Mouse (Mus musculus) intestine, postnatal 0 days (tissue): Measurements from ENCODE around the gene Neu2. TPM values are rescaled to one million over a fixed set of nuclear protein-coding genes. Genes with fewer than 3 reads are reported as not detected.

Source experiments
- ATAC-seq: fragments of 200-750 bp; cut with Nextera tagmentation; 2 replicates; pipeline ENCODE4 v1.8.0; 2017; ENCODE audit warnings: mild to moderate bottlenecking, moderate TSS enrichment, moderate library complexity
- H3K27ac ChIP-seq: fragments of 300-500 bp; sonication (generic); 2 replicates; pipeline ENCODE4 v1.5.1; 2014; ENCODE audit warnings: mild to moderate bottlenecking, low read depth, low read length, moderate library complexity
- H3K27me3 ChIP-seq: fragments of 300-500 bp; sonication (generic); replicated peaks from 2 replicates; pipeline ENCODE4 v1.6.1; 2014; ENCODE audit warnings: low read length, mixed read lengths; ENCODE audit not compliant: control insufficient read depth, insufficient read depth
- H3K36me3 ChIP-seq: fragments of 300-500 bp; sonication (generic); 2 replicates; pipeline ENCODE4 v1.6.1; 2014; ENCODE audit warnings: mild to moderate bottlenecking, moderate library complexity; ENCODE audit not compliant: control insufficient read depth, insufficient read depth
- H3K4me1 ChIP-seq: fragments of 300-500 bp; sonication (generic); replicated peaks from 2 replicates; pipeline ENCODE4 v1.6.1; 2014; ENCODE audit warnings: antibody characterized with exemption, low read length, mixed read lengths; ENCODE audit not compliant: control insufficient read depth, insufficient read depth
- H3K4me2 ChIP-seq: fragments of 300-500 bp; sonication (generic); replicated peaks from 2 replicates; pipeline ENCODE4 v1.6.1; 2014; ENCODE audit warnings: low read depth, mild to moderate bottlenecking, moderate library complexity
- H3K4me3 ChIP-seq: fragments of 300-500 bp; sonication (generic); 2 replicates; pipeline ENCODE4 v1.5.1; 2014; ENCODE audit warnings: low read depth, low read length
- H3K9ac ChIP-seq: fragments of 300-500 bp; sonication (generic); 2 replicates; pipeline ENCODE4 v1.6.1; 2014; ENCODE audit warnings: mild to moderate bottlenecking, low read depth, low read length
- H3K9me3 ChIP-seq: fragments of 300-500 bp; sonication (generic); 2 replicates; pipeline ENCODE4 v1.6.1; 2016; ENCODE audit warnings: mixed run types; ENCODE audit not compliant: control insufficient read depth
- CTCF ChIP-seq: sonication (generic); IDR thresholded peaks from 2 replicates; pipeline ENCODE4 v1.5.1; 2016; ENCODE audit warnings: low read depth, mild to moderate bottlenecking, control low read depth, antibody characterized with exemption, moderate library complexity
- WGBS: fragments of 180-500 bp; shearing (Covaris S2); extraction: QIAGEN DNeasy Blood & Tissue Kit; methylation state at CpG from one replicate; pipeline ENCODE4 v1.1.7; 2014; 5-methylcytosine and 5-hydroxymethylcytosine counted together
- polyA plus RNA-seq: library from polyadenylated mRNA; unstranded; fragments of >200 nt; fragmentation: Nextera tagmentation; extraction: Ambion mirVana; gene quantifications from 2 replicates; pipeline ENCODE4 v1.2.1, GENCODE M21; 2015

The Neu2 gene
- polyA plus RNA-seq, 1 experiment from 2014 or later: 3.3 TPM

- ATAC-seq: peak; percentile 13; the same call in 1 of the 2 replicates
- H3K4me3 ChIP-seq: no peak overlapping the region
- no peaks in the 10 kb centered on the region for H3K27me3 ChIP-seq
- H3K27ac ChIP-seq: no peak overlapping the region
- H3K9me3 ChIP-seq: no peaks in the 10 kb centered on the region
- peaks cover 9% of the 10 kb centered on the region; the same call in 1 of the 2 replicates for H3K36me3 ChIP-seq
- 7% methylated on average over 41 of the region's 42 CpGs for WGBS
- no peak for TF ChIP-seq CTCF
- no peak overlapping the region for H3K9ac ChIP-seq
- peak overlapping the region; percentile 30 for H3K4me2 ChIP-seq
- no peaks in the 10 kb centered on the region for H3K4me1 ChIP-seq
Observed at GRCm38 (mm10) chr1:87475076-87475895, 34.4 kb upstream of the Neu2 start.

GRCm38 (mm10) chr1:87482546-87482945 lies 27.1 kb upstream of the Neu2 start:
- Histone ChIP-seq H3K9me3 (no peaks in the 10 kb centered on the region), H3K4me2 (no peak overlapping the region), H3K4me3 (no peak overlapping the region), H3K36me3 (peaks cover 57% of the 10 kb centered on the region), H3K27me3 (no peaks in the 10 kb centered on the region), H3K27ac (no peak overlapping the region), H3K4me1 (no peaks in the 10 kb centered on the region), H3K9ac (no peak overlapping the region)
- WGBS: 90% methylated on average over 4 of the region's 4 CpGs
- no peak for ATAC-seq
- no peak for TF ChIP-seq CTCF

GRCm38 (mm10) chr1:87486386-87486785 lies 23.3 kb upstream of the Neu2 start:
- Histone ChIP-seq H3K4me3 (no peak overlapping the region), H3K9me3 (no peaks in the 10 kb centered on the region), H3K27ac (no peak overlapping the region), H3K36me3 (peaks cover 60% of the 10 kb centered on the region), H3K4me2 (no peak overlapping the region), H3K27me3 (no peaks in the 10 kb centered on the region), H3K9ac (no peak overlapping the region), H3K4me1 (no peaks in the 10 kb centered on the region)
- ATAC-seq: no peak
- 64% methylated on average over 6 of the region's 6 CpGs for WGBS
- TF ChIP-seq CTCF: no peak

- Histone ChIP-seq H3K4me2 (no peak overlapping the region), H3K36me3 (peaks cover 20% of the 10 kb centered on the region), H3K4me3 (no peak overlapping the region), H3K9ac (no peak overlapping the region), H3K4me1 (no peaks in the 10 kb centered on the region), H3K27ac (no peak overlapping the region), H3K27me3 (no peaks in the 10 kb centered on the region), H3K9me3 (no peaks in the 10 kb centered on the region)
- ATAC-seq: no peak
- TF ChIP-seq CTCF: no peak
- WGBS: 64% methylated on average over 3 of the region's 3 CpGs
Observed at GRCm38 (mm10) chr1:87492285-87492684, 17.4 kb upstream of the Neu2 start.

- 75% methylated on average over 4 of the region's 4 CpGs for WGBS
- H3K4me1 ChIP-seq: no peaks in the 10 kb centered on the region
- no peak for ATAC-seq
- H3K9me3 ChIP-seq: no peaks in the 10 kb centered on the region
- no peaks in the 10 kb centered on the region for H3K27me3 ChIP-seq
- H3K27ac ChIP-seq: no peak overlapping the region
- no peak overlapping the region for H3K9ac ChIP-seq
- no peak overlapping the region for H3K4me3 ChIP-seq
- H3K4me2 ChIP-seq: no peak overlapping the region
- TF ChIP-seq CTCF: no peak
- peaks cover 9% of the 10 kb centered on the region; the same call in 1 of the 2 replicates for H3K36me3 ChIP-seq
Observed at GRCm38 (mm10) chr1:87493542-87493941, 16.1 kb upstream of the Neu2 start.

- H3K27ac ChIP-seq: no peak overlapping the region
- TF ChIP-seq CTCF: no peak
- H3K9ac ChIP-seq: no peak overlapping the region
- 0 out of 2 replicates have a peak, but pooled peaks cover 5% of the 10 kb centered on the region for H3K27me3 ChIP-seq
- no peak overlapping the region for H3K4me2 ChIP-seq
- no peaks in the 10 kb centered on the region for H3K4me1 ChIP-seq
- H3K4me3 ChIP-seq: no peak overlapping the region
- 88% methylated on average over 4 of the region's 4 CpGs for WGBS
- no peak for ATAC-seq
- H3K36me3 ChIP-seq: peaks cover 4% of the 10 kb centered on the region; the same call in 1 of the 2 replicates
- H3K9me3 ChIP-seq: no peaks in the 10 kb centered on the region
Observed at GRCm38 (mm10) chr1:87505524-87505923, 4.2 kb upstream of the Neu2 start.
